ENCODE assay signal across 27 mouse cellular contexts in genomic region chr7:142231540-142231939, GRCm38 (mm10). TPM values are rescaled to one million over a fixed set of nuclear protein-coding genes. Genes with fewer than 3 reads are reported as not detected.
"Had no signal": no experiment of that assay in that cellular context is flagged by ENCODE, and none has a peak within 500 bp of the region (broad histone marks: within the 10 kb centered on the region; RNA-seq: fewer than 3 reads in every experiment).

No protein-coding gene starts in this region.

- H3K27ac ChIP-seq: kidney, postnatal 0 days; left cerebral cortex, adult 2 months; liver, embryonic 13.5 days; macrophage; midbrain, embryonic 12.5 days; stomach, postnatal 0 days had no signal

- H3K4me3 ChIP-seq: left cerebral cortex, adult 2 months; liver, embryonic 13.5 days; midbrain, embryonic 12.5 days had no signal

- DNase-seq: kidney, adult 2 months; kidney, postnatal 25 days; layer of hippocampus, postnatal 36 days; liver, embryonic 13.5 days; lung, adult 2 months; thymus, adult 2 months; thymus, postnatal 25 days had no signal

- H3K27me3 ChIP-seq: liver, embryonic 13.5 days; midbrain, embryonic 12.5 days had no signal

- H3K4me1 ChIP-seq: liver, embryonic 13.5 days; midbrain, embryonic 12.5 days had no signal

- H3K36me3 ChIP-seq: liver, embryonic 13.5 days; midbrain, embryonic 12.5 days had no signal

RNA-seq across cellular contexts. Expression of gene Krtap5-5, which starts 1.8 kb away (rescaled TPM):
- total RNA-seq: layer of hippocampus, adult 8-10 months; layer of hippocampus, postnatal 10 days; layer of hippocampus, postnatal 36 days; left cerebral cortex, adult 2 months; left cerebral cortex, postnatal 10 days; left cerebral cortex, postnatal 36 days; liver, adult 2 months; megakaryocyte, adult 5-6 weeks; midbrain, postnatal 0 days had no signal
- polyA plus RNA-seq: kidney, adult 2 months; kidney, embryonic 14.5 days; kidney, postnatal 0 days; limb, embryonic 11.5 days; limb, embryonic 14.5 days; liver, adult 2 months; liver, embryonic 13.5 days; liver, embryonic 16.5 days; lung, embryonic 16.5 days; macrophage; midbrain, embryonic 12.5 days; midbrain, postnatal 0 days; neural tube, embryonic 11.5 days; neural tube, embryonic 14.5 days; stomach, embryonic 14.5 days; stomach, postnatal 0 days; thymus, adult 2 months had no signal

RNA-seq across cellular contexts. Expression of gene Gm40460, which starts 9.3 kb away (rescaled TPM):
- total RNA-seq: layer of hippocampus, adult 8-10 months; layer of hippocampus, postnatal 10 days; layer of hippocampus, postnatal 36 days; left cerebral cortex, adult 2 months; left cerebral cortex, postnatal 10 days; left cerebral cortex, postnatal 36 days; liver, adult 2 months; megakaryocyte, adult 5-6 weeks; midbrain, postnatal 0 days had no signal
- polyA plus RNA-seq: kidney, adult 2 months; kidney, embryonic 14.5 days; kidney, postnatal 0 days; limb, embryonic 11.5 days; limb, embryonic 14.5 days; liver, adult 2 months; liver, embryonic 13.5 days; liver, embryonic 16.5 days; lung, adult 2 months; lung, embryonic 16.5 days; macrophage; midbrain, embryonic 12.5 days; midbrain, postnatal 0 days; neural tube, embryonic 11.5 days; neural tube, embryonic 14.5 days; stomach, embryonic 14.5 days; stomach, postnatal 0 days; thymus, adult 2 months had no signal

RNA-seq across cellular contexts. Expression of gene Gm7579, which starts 19.9 kb away (rescaled TPM):
- total RNA-seq: layer of hippocampus, adult 8-10 months; layer of hippocampus, postnatal 10 days; layer of hippocampus, postnatal 36 days; left cerebral cortex, adult 2 months; left cerebral cortex, postnatal 10 days; left cerebral cortex, postnatal 36 days; liver, adult 2 months; megakaryocyte, adult 5-6 weeks; midbrain, postnatal 0 days had no signal
- polyA plus RNA-seq: kidney, adult 2 months; kidney, embryonic 14.5 days; kidney, postnatal 0 days; limb, embryonic 11.5 days; limb, embryonic 14.5 days; liver, adult 2 months; liver, embryonic 13.5 days; liver, embryonic 16.5 days; lung, adult 2 months; lung, embryonic 16.5 days; macrophage; midbrain, embryonic 12.5 days; midbrain, postnatal 0 days; neural tube, embryonic 11.5 days; neural tube, embryonic 14.5 days; stomach, embryonic 14.5 days; stomach, postnatal 0 days; thymus, adult 2 months had no signal

RNA-seq across cellular contexts. Expression of gene Gm2431, which starts 26.6 kb away (rescaled TPM):
- total RNA-seq: layer of hippocampus, adult 8-10 months; layer of hippocampus, postnatal 10 days; layer of hippocampus, postnatal 36 days; left cerebral cortex, adult 2 months; left cerebral cortex, postnatal 10 days; left cerebral cortex, postnatal 36 days; liver, adult 2 months; megakaryocyte, adult 5-6 weeks; midbrain, postnatal 0 days had no signal
- polyA plus RNA-seq: kidney, adult 2 months; kidney, embryonic 14.5 days; kidney, postnatal 0 days; limb, embryonic 11.5 days; limb, embryonic 14.5 days; liver, adult 2 months; liver, embryonic 13.5 days; liver, embryonic 16.5 days; lung, adult 2 months; lung, embryonic 16.5 days; macrophage; midbrain, embryonic 12.5 days; midbrain, postnatal 0 days; neural tube, embryonic 11.5 days; neural tube, embryonic 14.5 days; stomach, embryonic 14.5 days; stomach, postnatal 0 days; thymus, adult 2 months had no signal

RNA-seq across cellular contexts. Expression of gene Krtap5-3, which starts 30.4 kb away (rescaled TPM):
- total RNA-seq: layer of hippocampus, adult 8-10 months; layer of hippocampus, postnatal 10 days; layer of hippocampus, postnatal 36 days; left cerebral cortex, adult 2 months; left cerebral cortex, postnatal 10 days; left cerebral cortex, postnatal 36 days; liver, adult 2 months; megakaryocyte, adult 5-6 weeks; midbrain, postnatal 0 days had no signal
- polyA plus RNA-seq: kidney, adult 2 months; kidney, embryonic 14.5 days; kidney, postnatal 0 days; limb, embryonic 11.5 days; limb, embryonic 14.5 days; liver, adult 2 months; liver, embryonic 13.5 days; liver, embryonic 16.5 days; lung, adult 2 months; lung, embryonic 16.5 days; macrophage; midbrain, embryonic 12.5 days; midbrain, postnatal 0 days; neural tube, embryonic 11.5 days; neural tube, embryonic 14.5 days; stomach, embryonic 14.5 days; stomach, postnatal 0 days; thymus, adult 2 months had no signal
